Mouse (Mus musculus) cortical plate, adult 2 months (tissue): ENCODE measurements around the gene Hmg20b. TPM values are rescaled to one million over a fixed set of nuclear protein-coding genes. Genes with fewer than 3 reads are reported as not detected.

Experiments
- H3K27ac ChIP-seq: fragments of 200-500 bp; 2 replicates; pipeline ENCODE4 v1.5.1; 2012; ENCODE audit warnings: low read length, control low read depth, inconsistent platforms; ENCODE audit not compliant: insufficient read depth
- H3K4me1 ChIP-seq: fragments of 200-500 bp; 2 replicates; pipeline ENCODE4 v1.6.1; 2011; ENCODE audit warnings: low read length; ENCODE audit not compliant: control insufficient read depth, insufficient read depth
- H3K4me3 ChIP-seq: fragments of 200-500 bp; 2 replicates; pipeline ENCODE4 v1.5.1; 2011; ENCODE audit warnings: mild to moderate bottlenecking, low read length, control low read depth; ENCODE audit not compliant: insufficient read depth
- CTCF ChIP-seq: fragments of 200-500 bp; IDR thresholded peaks from 2 replicates; pipeline ENCODE4 v1.5.1; 2011; ENCODE audit warnings: mild to moderate bottlenecking, control low read depth, low read length; ENCODE audit not compliant: insufficient read depth; ENCODE audit errors: extremely low read depth
- POLR2A ChIP-seq: fragments of 200-500 bp; IDR thresholded peaks from 2 replicates; pipeline ENCODE4 v1.6.1; 2011; ENCODE audit warnings: mild to moderate bottlenecking, low read length, control low read depth; ENCODE audit not compliant: insufficient read depth; ENCODE audit errors: extremely low read depth
- polyA plus RNA-seq: library from polyadenylated mRNA; depleted of rRNA; stranded (reverse); fragments of >200 nt; gene quantifications from 2 replicates; pipeline ENCODE4 v1.2.3, GENCODE M21; 2012; rRNA removed

Gene Hmg20b
- polyA plus RNA-seq, 1 experiment: 34.4 TPM

DNA sequence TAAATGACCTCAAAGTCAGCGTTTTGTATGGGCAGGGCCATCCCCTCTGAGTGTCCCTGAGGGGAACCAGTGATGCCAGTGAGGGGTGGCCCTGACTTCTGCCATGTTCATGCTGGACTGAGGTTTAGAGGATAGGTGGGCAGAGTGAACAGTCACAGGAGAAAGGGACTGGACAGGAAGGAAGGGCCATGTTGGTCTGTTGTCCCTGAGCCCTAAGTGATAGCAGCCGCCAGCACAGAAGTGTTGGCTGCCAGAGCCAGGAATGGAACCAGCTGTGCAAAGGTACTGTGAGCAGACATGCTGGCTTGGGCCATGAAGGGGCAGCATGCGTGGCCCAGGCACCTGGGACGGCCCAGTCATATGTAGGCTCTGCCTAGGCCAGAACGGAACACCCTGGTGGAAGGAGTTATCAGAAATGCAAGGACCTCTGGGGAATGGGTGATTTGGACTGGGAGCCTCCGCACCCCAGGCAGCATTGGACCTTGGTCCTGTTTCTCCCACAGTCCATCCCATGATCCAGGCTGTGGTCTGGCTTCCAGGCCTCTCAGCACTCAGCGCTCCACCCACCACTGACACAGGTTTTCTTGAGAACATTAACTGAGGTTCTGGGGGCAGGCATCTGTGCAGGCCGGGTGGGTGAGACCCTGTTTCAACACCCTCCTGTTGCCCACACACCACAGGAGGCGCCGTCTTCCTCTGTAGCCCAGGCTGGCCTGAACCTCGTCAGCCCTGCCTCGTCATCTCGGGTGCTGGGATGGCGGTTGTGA, 50.5 kb downstream of the Hmg20b start:
- Histone ChIP-seq H3K27ac (peak overlapping the region; percentile 53; the same call in 1 of the 2 replicates), H3K4me3 (no peak overlapping the region), H3K4me1 (peaks cover 39% of the 10 kb centered on the region)
- TF ChIP-seq CTCF (no peak), POLR2A (no peak)

DNA sequence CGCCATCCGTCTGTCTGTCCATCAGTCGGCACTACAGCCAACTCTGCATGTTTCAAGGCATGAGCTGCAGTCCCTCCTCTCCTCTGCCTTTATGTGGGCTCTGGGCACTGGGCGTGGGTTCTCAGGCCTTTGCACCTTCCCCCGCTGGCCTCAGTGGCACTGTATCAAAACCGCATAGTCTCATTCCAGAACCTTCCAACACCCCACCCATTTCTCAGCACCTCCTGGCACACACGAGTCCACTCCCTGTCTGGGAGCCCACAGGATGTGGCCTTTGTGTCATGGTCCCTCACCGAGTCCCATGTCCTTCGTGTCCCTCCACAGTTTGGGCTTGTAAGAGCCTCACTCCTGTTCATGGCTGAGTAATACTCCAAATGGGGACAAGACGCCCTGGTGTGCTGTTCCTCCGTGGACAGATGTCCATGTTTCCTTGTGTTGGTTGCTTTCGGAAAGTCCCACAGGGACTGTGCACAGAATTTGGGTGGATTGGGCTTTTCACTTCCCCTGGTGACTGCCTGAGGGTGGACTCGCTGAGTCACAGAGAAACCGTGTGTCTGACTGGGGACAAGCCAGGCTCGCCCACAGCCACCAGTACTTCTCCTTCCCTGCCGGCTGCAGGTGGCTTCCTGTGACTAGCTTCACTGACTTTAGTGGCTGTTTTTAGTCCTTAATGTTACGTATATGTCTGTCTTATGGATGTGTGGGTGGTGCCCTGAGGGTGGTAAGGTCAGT, 51.7 kb downstream of the Hmg20b start:
- no peak overlapping the region for H3K4me3 ChIP-seq
- peaks cover 33% of the 10 kb centered on the region for H3K4me1 ChIP-seq
- peak overlapping the region; percentile 73 for H3K27ac ChIP-seq
- TF ChIP-seq POLR2A (0 out of 2 replicates have a peak, but pooled peaks have one; percentile 31), CTCF (no peak)

DNA sequence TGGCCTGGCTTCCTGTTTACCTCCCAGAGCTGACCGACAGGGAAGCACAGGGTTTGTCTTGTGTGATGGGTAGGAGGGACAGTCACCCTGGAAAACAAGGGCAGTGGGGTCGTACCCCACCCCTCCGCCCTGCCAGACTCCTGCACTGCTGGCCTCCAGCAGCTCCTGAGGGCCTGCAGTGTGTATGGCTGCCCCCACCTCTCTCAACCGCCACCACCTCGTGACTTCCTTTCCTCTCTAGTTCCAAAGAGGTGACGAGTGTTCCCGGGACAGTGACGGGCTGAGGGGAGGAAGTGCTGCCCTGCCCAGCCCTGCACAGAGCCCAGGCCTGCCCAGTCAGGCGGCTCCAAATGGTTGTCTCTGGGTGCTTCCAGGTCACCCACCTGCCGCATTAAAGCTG, 52.4 kb downstream of the Hmg20b start:
- H3K4me3 ChIP-seq: no peak overlapping the region
- peak overlapping the region; percentile 73 for H3K27ac ChIP-seq
- no peak for TF ChIP-seq POLR2A
- TF ChIP-seq CTCF: no peak
- H3K4me1 ChIP-seq: peaks cover 30% of the 10 kb centered on the region

DNA sequence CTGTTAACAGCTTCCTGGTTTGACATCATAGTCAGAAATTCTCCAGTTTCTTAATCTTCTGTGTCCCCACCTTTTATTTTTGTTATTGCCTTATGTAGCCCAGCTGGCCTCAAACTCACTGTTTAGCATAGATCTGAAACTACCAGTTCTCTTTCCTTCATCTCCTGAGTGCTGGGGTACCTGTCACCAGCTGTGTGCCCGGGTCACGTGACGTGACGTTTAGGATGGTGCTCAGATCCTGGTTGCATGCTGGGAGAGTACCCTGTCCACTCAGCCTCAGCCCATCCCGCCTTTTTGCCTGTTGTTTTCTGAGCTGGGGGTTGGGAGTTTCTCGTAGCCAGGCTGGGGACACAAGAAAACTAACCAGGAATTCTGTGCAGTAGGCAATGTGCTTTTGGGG, 53.0 kb downstream of the Hmg20b start:
- TF ChIP-seq POLR2A (no peak), CTCF (no peak)
- no peak overlapping the region for H3K4me3 ChIP-seq
- peak overlapping the region; percentile 73 for H3K27ac ChIP-seq
- H3K4me1 ChIP-seq: peaks cover 27% of the 10 kb centered on the region

Other genes starting within 250 kb of the Hmg20b start
- gene Map2k2, start 244.6 kb downstream of the Hmg20b start, polyA plus RNA-seq: 192 and 201 TPM in 2 replicates
- 46.9 and 49.9 TPM in 2 replicates for gene Zbtb7a, start 215.3 kb downstream of the Hmg20b start, polyA plus RNA-seq
- 21.3 and 22.5 TPM in 2 replicates for gene Pias4, start 182.6 kb downstream of the Hmg20b start, polyA plus RNA-seq
- 1,040 and 1,088 TPM in 2 replicates for gene Eef2, start 173.8 kb downstream of the Hmg20b start, polyA plus RNA-seq
- 71.2 and 77.1 TPM in 2 replicates for gene Dapk3, start 167.5 kb downstream of the Hmg20b start, polyA plus RNA-seq
- not detected in 2 replicates for gene 4930442H23Rik, start 166.6 kb downstream of the Hmg20b start, polyA plus RNA-seq
- 0.13 and 0.19 TPM in 2 replicates for gene Nmrk2, start 148.4 kb downstream of the Hmg20b start, polyA plus RNA-seq
- 166 and 169 TPM in 2 replicates for gene Atcay, start 119.6 kb downstream of the Hmg20b start, polyA plus RNA-seq
- 93.1 and 105 TPM in 2 replicates for gene Zfr2, start 117.3 kb downstream of the Hmg20b start, polyA plus RNA-seq
- gene Matk, start 97.5 kb downstream of the Hmg20b start, polyA plus RNA-seq: 475 and 540 TPM in 2 replicates
- gene Mrpl54, start 83.5 kb downstream of the Hmg20b start, polyA plus RNA-seq: 61.1 and 64.7 TPM in 2 replicates
- 52.1 and 58.2 TPM in 2 replicates for gene Apba3, start 83.5 kb downstream of the Hmg20b start, polyA plus RNA-seq
- gene Tjp3, start 58.9 kb downstream of the Hmg20b start, polyA plus RNA-seq: 0.15 and 0.17 TPM in 2 replicates
- 414 and 443 TPM in 2 replicates for gene Pip5k1c, start 57.5 kb downstream of the Hmg20b start, polyA plus RNA-seq
- 32.2 and 33.0 TPM in 2 replicates for gene Cactin, start 29.4 kb downstream of the Hmg20b start, polyA plus RNA-seq
- gene Tbxa2r, start 21.7 kb downstream of the Hmg20b start, polyA plus RNA-seq: 2.7 and 2.9 TPM in 2 replicates
- gene Gipc3, start 7.2 kb downstream of the Hmg20b start, polyA plus RNA-seq: 1.2 and 1.4 TPM in 2 replicates
- gene Mfsd12, start 7.0 kb upstream of the Hmg20b start, polyA plus RNA-seq: 30.1 and 30.8 TPM in 2 replicates
- gene 4930404N11Rik, start 15.3 kb upstream of the Hmg20b start, polyA plus RNA-seq: 0.45 and 0.52 TPM in 2 replicates
- gene Fzr1, start 28.0 kb upstream of the Hmg20b start, polyA plus RNA-seq: 75.5 and 76.0 TPM in 2 replicates
- 106 and 108 TPM in 2 replicates for gene Dohh, start 33.9 kb upstream of the Hmg20b start, polyA plus RNA-seq
- 5.8 and 5.9 TPM in 2 replicates for gene Gm48551, start 34.0 kb upstream of the Hmg20b start, polyA plus RNA-seq
- 6.8 and 7.8 TPM in 2 replicates for gene Gm48552, start 38.5 kb upstream of the Hmg20b start, polyA plus RNA-seq
- gene Smim24, start 42.6 kb upstream of the Hmg20b start, polyA plus RNA-seq: 2.5 and 3.0 TPM in 2 replicates
- gene Nfic, start 105.2 kb upstream of the Hmg20b start, polyA plus RNA-seq: 52.2 and 54.5 TPM in 2 replicates
- gene Celf5, start 132.2 kb upstream of the Hmg20b start, polyA plus RNA-seq: 307 and 309 TPM in 2 replicates
- gene Ncln, start 145.9 kb upstream of the Hmg20b start, polyA plus RNA-seq: 124 and 129 TPM in 2 replicates
- gene S1pr4, start 149.7 kb upstream of the Hmg20b start, polyA plus RNA-seq: 0.87 and 1.1 TPM in 2 replicates
- gene Gna15, start 173.7 kb upstream of the Hmg20b start, polyA plus RNA-seq: 3.4 and 3.9 TPM in 2 replicates
- gene Gna11, start 194.7 kb upstream of the Hmg20b start, polyA plus RNA-seq: 147 and 154 TPM in 2 replicates
- gene Aes, start 209.0 kb upstream of the Hmg20b start, polyA plus RNA-seq: 897 and 916 TPM in 2 replicates
- 97.8 and 112 TPM in 2 replicates for gene Tle2, start 224.1 kb upstream of the Hmg20b start, polyA plus RNA-seq